Comparison of ENCODE assay signal across 24 mouse cellular contexts in the genomic region with DNA sequence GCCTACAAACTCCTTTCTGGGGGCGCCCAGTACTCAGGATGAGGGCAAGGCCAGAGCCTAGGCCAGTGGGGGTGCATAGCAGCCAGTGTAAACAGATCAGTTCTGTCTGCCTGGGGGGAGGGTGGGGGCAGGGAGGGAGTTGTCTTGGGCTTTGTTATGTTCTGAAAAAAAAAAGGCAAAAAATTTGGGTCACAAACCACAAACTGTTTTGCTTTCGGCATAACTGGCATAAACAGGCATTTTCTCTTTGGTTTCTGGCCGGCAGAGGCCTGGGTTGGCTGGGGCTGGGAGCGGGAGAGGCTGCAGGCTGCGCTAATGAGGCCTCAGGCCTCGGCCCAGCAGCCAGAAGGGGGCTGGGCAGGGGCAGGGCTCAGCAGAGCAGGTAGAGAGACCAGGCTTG. TPM values are rescaled to one million over a fixed set of nuclear protein-coding genes. Genes with fewer than 3 reads are reported as not detected.
DNase-seq lines count a peak whose midpoint lies in the region; ATAC-seq lines count a peak whose summit lies in the region.
"Had no signal": no experiment of that assay in that cellular context is flagged by ENCODE, and none has a peak within 500 bp of the region (broad histone marks: within the 10 kb centered on the region; RNA-seq: fewer than 3 reads in every experiment).

No protein-coding gene starts in this region.

- H3K4me2 ChIP-seq in kidney, embryonic 14.5 days (replicated peaks; ENCODE audit: low read depth, low read length) = no peak overlapping the region
- no peak overlapping the region for H3K4me2 ChIP-seq in limb, embryonic 11.5 days (ENCODE audit: low read depth, severe bottlenecking)
- H3K4me2 ChIP-seq: lung, embryonic 15.5 days; midbrain, embryonic 13.5 days had no signal

- WGBS in kidney, embryonic 14.5 days = 41% methylated on average over 6 of the region's 6 CpGs
- WGBS in limb, embryonic 11.5 days = 26% methylated on average over 6 of the region's 6 CpGs

- DNase-seq in embryo, embryonic 9.5 days (ENCODE audit: extremely low spot score) = peak; percentile 5
- no peak for DNase-seq in embryo, embryonic 11 days
- DNase-seq in kidney, postnatal 14 days = no peak
- peak; percentile 49 for DNase-seq in limb, embryonic 11.5 days (ENCODE audit: low spot score)
- no peak for DNase-seq in right cerebral cortex, postnatal 36 days (ENCODE audit: low spot score in 2 of 2)
- no peak for DNase-seq in MN1 (ENCODE audit: low spot score)
- no peak for DNase-seq in spleen, adult 18-20 months
- DNase-seq: adrenal gland, adult 8-10 months; cerebellum, adult 11-12 months; cerebellum, postnatal 36 days; forebrain, postnatal 0 days; gastrocnemius, adult 2 months; heart, postnatal 10 days had no signal

- no peaks in the 10 kb centered on the region for H3K4me1 ChIP-seq in kidney, embryonic 14.5 days (ENCODE audit: control insufficient read depth, insufficient read depth, low read length)
- H3K4me1 ChIP-seq in limb, embryonic 11.5 days (ENCODE audit: control insufficient read depth, insufficient read depth, low read length) = peaks cover 11% of the 10 kb centered on the region
- H3K4me1 ChIP-seq: midbrain, embryonic 13.5 days had no signal

- peaks cover 5% of the 10 kb centered on the region; the same call in 1 of the 2 replicates for H3K36me3 ChIP-seq in kidney, embryonic 14.5 days (ENCODE audit: control insufficient read depth, insufficient read depth, low read length)
- H3K36me3 ChIP-seq in limb, embryonic 11.5 days (ENCODE audit: control insufficient read depth, insufficient read depth, low read length) = no peaks in the 10 kb centered on the region
- H3K36me3 ChIP-seq: G1E; lung, embryonic 15.5 days; midbrain, embryonic 13.5 days had no signal

- no peak overlapping the region for H3K27ac ChIP-seq in kidney, embryonic 14.5 days (ENCODE audit: low read depth, low read length)
- H3K27ac ChIP-seq in limb, embryonic 11.5 days (replicated peaks; ENCODE audit: low read depth, low read length) = no peak overlapping the region
- H3K27ac ChIP-seq: gastrocnemius, adult 2 months; kidney, postnatal 0 days; left cerebral cortex, adult 2 months; lung, embryonic 15.5 days; macrophage; midbrain, embryonic 13.5 days had no signal

- H3K27me3 ChIP-seq in kidney, embryonic 14.5 days (ENCODE audit: control insufficient read depth, insufficient read depth, low read length) = no peaks in the 10 kb centered on the region
- H3K27me3 ChIP-seq in limb, embryonic 11.5 days (ENCODE audit: control insufficient read depth, insufficient read depth, low read length) = no peaks in the 10 kb centered on the region
- H3K27me3 ChIP-seq: lung, embryonic 15.5 days had no signal

- no peak overlapping the region for H3K4me3 ChIP-seq in kidney, embryonic 14.5 days (ENCODE audit: low read length)
- H3K4me3 ChIP-seq in limb, embryonic 11.5 days (ENCODE audit: low read depth, low read length) = no peak overlapping the region
- H3K4me3 ChIP-seq: gastrocnemius, adult 2 months; left cerebral cortex, adult 2 months; lung, embryonic 15.5 days; midbrain, embryonic 13.5 days had no signal

- ATAC-seq in kidney, embryonic 14.5 days (ENCODE audit: low FRiP score, low TSS enrichment) = 0 out of 2 replicates have a peak, but pooled peaks have one; percentile 38
- ATAC-seq in limb, embryonic 11.5 days (ENCODE audit: insufficient number of reproducible peaks, low FRiP score, low TSS enrichment, low read depth) = no peak
- ATAC-seq: CD4-positive, CD25-positive, alpha-beta regulatory T cell, adult 4 months; forebrain, postnatal 0 days; hindbrain, embryonic 16.5 days; intestine, postnatal 0 days; midbrain, embryonic 13.5 days had no signal

- H3K9me3 ChIP-seq in kidney, embryonic 14.5 days (ENCODE audit: control insufficient read depth, low read length) = peaks cover 2% of the 10 kb centered on the region; the same call in 1 of the 2 replicates
- no peaks in the 10 kb centered on the region for H3K9me3 ChIP-seq in limb, embryonic 11.5 days (ENCODE audit: control insufficient read depth, low read length)
- H3K9me3 ChIP-seq: G1E; lung, embryonic 15.5 days; midbrain, embryonic 13.5 days had no signal

- H3K9ac ChIP-seq in kidney, embryonic 14.5 days (ENCODE audit: low read depth, low read length) = no peak overlapping the region
- no peak overlapping the region for H3K9ac ChIP-seq in limb, embryonic 11.5 days (ENCODE audit: low read length)
- H3K9ac ChIP-seq: forebrain, postnatal 0 days; lung, embryonic 15.5 days; midbrain, embryonic 13.5 days had no signal

RNA-seq across cellular contexts. Expression of a gene that starts 19.9 kb away (rescaled TPM):
- 627 and 715 TPM in 2 replicates for polyA plus RNA-seq in kidney, embryonic 14.5 days (2014; fragmentation: Nextera tagmentation; extraction: Ambion mirVana)
- 852 and 881 TPM in 2 replicates for polyA plus RNA-seq in limb, embryonic 11.5 days (2014; fragmentation: Nextera tagmentation; extraction: Ambion mirVana)
- polyA plus RNA-seq: G1E had no signal

RNA-seq across cellular contexts. Expression of a gene that starts 23.1 kb away (rescaled TPM):
- not detected in 2 replicates for polyA plus RNA-seq in kidney, embryonic 14.5 days (2014; fragmentation: Nextera tagmentation; extraction: Ambion mirVana)
- 0.10 TPM in 1 of 2 replicates, not detected in the other for polyA plus RNA-seq in limb, embryonic 11.5 days (2014; fragmentation: Nextera tagmentation; extraction: Ambion mirVana)
- polyA plus RNA-seq: CD4-positive, CD25-positive, alpha-beta regulatory T cell, adult 4 months; G1E; hindbrain, embryonic 16.5 days; intestine, postnatal 0 days; kidney, postnatal 0 days; macrophage; midbrain, embryonic 13.5 days; thymus, postnatal 0 days had no signal

Comparison
In these comparisons a context has a peak if more than half of its experiments do, and no peak if none do; other contexts are left out.
1. DNase-seq: peak in embryo, embryonic 9.5 days (single experiment) and limb, embryonic 11.5 days (single experiment); none in embryo, embryonic 11 days (single experiment), kidney, postnatal 14 days (single experiment), right cerebral cortex, postnatal 36 days (0 of 2), MN1 (single experiment) and spleen, adult 18-20 months (0 of 2).